In the genomic region with DNA sequence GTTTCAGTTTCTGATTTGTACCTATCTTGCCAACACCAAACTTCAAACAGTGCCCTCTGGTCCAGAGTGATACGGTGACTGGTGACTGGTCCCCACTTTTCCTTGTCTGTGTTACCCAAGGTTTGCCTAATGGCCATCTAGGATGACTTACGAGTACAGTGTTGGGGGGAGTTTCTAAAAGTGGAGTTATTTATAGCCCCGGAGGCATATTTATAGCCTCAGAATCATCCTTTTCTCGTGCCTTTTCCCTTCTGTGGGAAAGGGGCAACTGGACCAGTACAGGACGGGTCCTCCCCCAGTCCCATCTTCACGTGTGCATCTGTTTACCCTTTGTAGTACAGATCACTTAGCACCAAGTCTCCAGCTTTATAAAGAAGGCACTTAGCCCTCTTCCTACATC, we compare ENCODE assay signal across 11 mouse cellular contexts.
"Had no signal": no experiment of that assay in that cellular context is flagged by ENCODE, and none has a peak within 500 bp of the region (broad histone marks: within the 10 kb centered on the region; RNA-seq: fewer than 3 reads in every experiment).

No protein-coding gene starts in this region.

- H3K27ac ChIP-seq: layer of hippocampus, adult 2 months; left cerebral cortex, adult 2 months; limb, embryonic 10.5 days; liver, embryonic 15.5 days; midbrain, embryonic 13.5 days had no signal

- ATAC-seq: midbrain, embryonic 13.5 days had no signal

- H3K4me3 ChIP-seq: layer of hippocampus, adult 2 months; left cerebral cortex, adult 2 months; limb, embryonic 10.5 days; liver, embryonic 15.5 days; midbrain, embryonic 13.5 days had no signal

- H3K4me2 ChIP-seq: liver, embryonic 11.5 days; liver, embryonic 15.5 days; midbrain, embryonic 13.5 days had no signal

- H3K9me3 ChIP-seq: limb, embryonic 10.5 days; liver, embryonic 15.5 days; midbrain, embryonic 13.5 days had no signal

- DNase-seq: kidney, postnatal 36 days; lung, adult 2 months; lung, postnatal 36 days; right cerebral cortex, postnatal 14 days; thymus, postnatal 36 days had no signal

- H3K36me3 ChIP-seq: liver, embryonic 15.5 days had no signal

- H3K4me1 ChIP-seq: limb, embryonic 10.5 days; liver, embryonic 15.5 days; midbrain, embryonic 13.5 days had no signal

- H3K9ac ChIP-seq: liver, embryonic 15.5 days; midbrain, embryonic 13.5 days had no signal

- H3K27me3 ChIP-seq: liver, embryonic 15.5 days; midbrain, embryonic 13.5 days had no signal
